Mouse (Mus musculus) WW6 (cell line): ENCODE data around the gene Mrps27.
"Not testable (repeated sequence)": the region's sequence is repeated elsewhere in the genome, so short reads cannot be mapped to it uniquely, and the experiment has no call there.

Experiments used
- DNase-seq: peaks from one replicate; pipeline ENCODE4 v3.0.0-alpha.2; 2013; ENCODE audit warnings: low read depth, low spot score

Gene Mrps27

GRCm38 (mm10) chr13:99344599-99345575 lies at the start of gene Mrps27, which contains the start of gene Ptcd2:
Mrps27 (plus strand) TSS chr13:99344786.
Ptcd2 (minus strand) TSS chr13:99344705.
- DNase-seq, result peak; percentile 83

GRCm38 (mm10) chr13:99299921-99300320 lies 44.7 kb upstream of the Mrps27 start:
- DNase-seq, result no peak

- no peak for DNase-seq
Measured at GRCm38 (mm10) chr13:99303846-99304245, 40.7 kb upstream of the Mrps27 start.

- no peak for DNase-seq
Measured at GRCm38 (mm10) chr13:99304365-99304764, 40.2 kb upstream of the Mrps27 start.

GRCm38 (mm10) chr13:99305186-99305585 lies 39.4 kb upstream of the Mrps27 start:
- no peak for DNase-seq

GRCm38 (mm10) chr13:99306164-99306563 lies 38.4 kb upstream of the Mrps27 start:
- DNase-seq, result no peak

- no peak for DNase-seq
Measured at GRCm38 (mm10) chr13:99307930-99308359, 36.6 kb upstream of the Mrps27 start.

GRCm38 (mm10) chr13:99308393-99308792 lies 36.2 kb upstream of the Mrps27 start:
- DNase-seq, result no peak

- no peak for DNase-seq
Measured at GRCm38 (mm10) chr13:99314098-99314497, 30.5 kb upstream of the Mrps27 start.

GRCm38 (mm10) chr13:99314657-99315181 lies 29.9 kb upstream of the Mrps27 start:
- no peak for DNase-seq

GRCm38 (mm10) chr13:99316366-99316765 lies 28.2 kb upstream of the Mrps27 start:
- no peak for DNase-seq

GRCm38 (mm10) chr13:99317058-99317457 lies 27.5 kb upstream of the Mrps27 start:
- DNase-seq, result no peak

GRCm38 (mm10) chr13:99320453-99320852 lies 24.1 kb upstream of the Mrps27 start:
- no peak for DNase-seq

- not testable (repeated sequence) for DNase-seq
Measured at GRCm38 (mm10) chr13:99322915-99323314, 21.7 kb upstream of the Mrps27 start.

- no peak for DNase-seq
Measured at GRCm38 (mm10) chr13:99323632-99324336, 20.8 kb upstream of the Mrps27 start.

GRCm38 (mm10) chr13:99324337-99324685 lies 20.3 kb upstream of the Mrps27 start:
- not testable (repeated sequence) for DNase-seq

GRCm38 (mm10) chr13:99331255-99331654 lies 13.3 kb upstream of the Mrps27 start:
- DNase-seq, result no peak

GRCm38 (mm10) chr13:99337510-99337909 lies 7.1 kb upstream of the Mrps27 start:
- DNase-seq, result no peak

- DNase-seq, result no peak
Measured at GRCm38 (mm10) chr13:99341504-99341903, 3.1 kb upstream of the Mrps27 start.

- no peak for DNase-seq
Measured at GRCm38 (mm10) chr13:99343876-99344598, 549 bp upstream of the Mrps27 start.

- no peak for DNase-seq
Measured at GRCm38 (mm10) chr13:99350009-99350408, 5.4 kb downstream of the Mrps27 start.

- DNase-seq, result no peak
Measured at GRCm38 (mm10) chr13:99351186-99351585, 6.6 kb downstream of the Mrps27 start.
